Mouse (Mus musculus): ENCODE measurements at regions not wholly inside any gene's neighbourhood (a gene's known extent, or its start where the extent isn't known, plus 50 kb on each side); places are given as distances from the start of the nearest gene placed in this dataset.
"Not testable (repeated sequence)": the region's sequence is repeated elsewhere in the genome, so short reads cannot be mapped to it uniquely, and the experiment has no call there.

DNA sequence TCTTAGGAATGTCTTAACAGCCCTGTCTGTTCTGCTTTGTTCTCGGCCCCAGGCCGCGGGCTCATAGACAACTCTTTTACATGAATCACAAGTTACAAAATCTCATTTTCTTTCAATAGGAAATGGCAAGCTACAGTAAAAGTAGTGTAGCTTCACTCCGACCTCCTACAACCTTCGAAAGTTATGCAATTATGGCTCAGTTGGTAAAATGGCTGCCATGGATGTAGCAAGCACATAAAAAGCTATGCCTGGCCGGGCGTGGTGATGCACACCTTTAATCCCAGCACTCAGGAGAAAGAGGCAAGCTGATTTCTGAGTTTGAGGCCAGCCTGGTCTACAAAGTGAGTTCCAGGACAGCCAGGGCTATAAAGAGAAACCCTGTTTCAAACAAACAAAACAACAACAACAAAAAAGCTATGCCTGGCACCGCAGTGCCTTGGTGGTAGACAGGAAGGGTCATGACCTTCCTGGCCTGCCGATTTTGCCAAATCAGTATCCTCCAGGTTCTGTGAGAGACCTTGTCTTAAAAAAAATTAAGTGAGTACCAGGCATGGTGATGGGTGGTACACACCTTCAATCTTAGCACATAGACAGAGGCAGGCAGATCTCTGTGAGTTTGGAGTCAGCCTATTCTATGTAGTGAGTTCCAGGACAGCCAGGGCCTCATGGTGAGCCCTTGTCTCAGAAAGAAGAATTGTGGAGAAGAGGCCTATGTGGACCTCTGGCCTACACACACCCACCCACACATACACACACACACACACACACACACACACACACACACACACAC is 71.8 kb upstream of the Cpsf6 start:
- TF ChIP-seq CTCF (IDR thresholded peaks at IDR 0.05; ENCODE audit: control insufficient read depth, insufficient read depth, insufficient replicate concordance, low read depth, low read length) (no peak), POLR2A (IDR thresholded peaks at IDR 0.05; ENCODE audit: control insufficient read depth, low read depth, low read length) (no peak)

GRCm38 (mm10) chr10:117450631-117451030 is 70.8 kb upstream of the Cpsf6 start:
- Histone ChIP-seq H3K36me3 (ENCODE audit: control insufficient read depth, insufficient read depth, low read length) (no peaks in the 10 kb centered on the region), H3K4me1 (ENCODE audit: control insufficient read depth, insufficient read depth, low read length) (peaks cover 5% of the 10 kb centered on the region; the same call in 1 of the 2 replicates), H3K27ac (ENCODE audit: control insufficient read depth, insufficient read depth, low read depth, low read length) (no peak overlapping the region), H3K4me3 (ENCODE audit: control insufficient read depth, low read depth, low read length) (no peak overlapping the region), H3K27me3 (ENCODE audit: control insufficient read depth, insufficient read depth, low read length) (no peaks in the 10 kb centered on the region)
- TF ChIP-seq CTCF (IDR thresholded peaks at IDR 0.05; ENCODE audit: control insufficient read depth, insufficient read depth, insufficient replicate concordance, low read depth, low read length) (no peak), POLR2A (IDR thresholded peaks at IDR 0.05; ENCODE audit: control insufficient read depth, low read depth, low read length) (no peak)

More for the DNA sequence above, 71.8 kb upstream of the Cpsf6 start:
- no peaks in the 10 kb centered on the region for H3K27me3 ChIP-seq (ENCODE audit: control insufficient read depth, insufficient read depth, low read length)
- no peaks in the 10 kb centered on the region for H3K36me3 ChIP-seq (ENCODE audit: control insufficient read depth, insufficient read depth, low read length)
- no peak overlapping the region for H3K27ac ChIP-seq (ENCODE audit: control insufficient read depth, insufficient read depth, low read depth, low read length)
- peaks cover 10% of the 10 kb centered on the region; the same call in 1 of the 2 replicates for H3K4me1 ChIP-seq (ENCODE audit: control insufficient read depth, insufficient read depth, low read length)
- no peak overlapping the region for H3K4me3 ChIP-seq (ENCODE audit: control insufficient read depth, low read depth, low read length)

GRCm38 (mm10) chr10:117450240-117450569 is 70.4 kb upstream of the Cpsf6 start:
- TF ChIP-seq POLR2A (IDR thresholded peaks at IDR 0.05; ENCODE audit: control insufficient read depth, low read depth, low read length) (no peak), CTCF (IDR thresholded peaks at IDR 0.05; ENCODE audit: control insufficient read depth, insufficient read depth, insufficient replicate concordance, low read depth, low read length) (no peak)
- H3K27ac ChIP-seq (ENCODE audit: control insufficient read depth, insufficient read depth, low read depth, low read length) = no peak overlapping the region
- H3K4me1 ChIP-seq (ENCODE audit: control insufficient read depth, insufficient read depth, low read length) = peaks cover 5% of the 10 kb centered on the region; the same call in 1 of the 2 replicates
- no peaks in the 10 kb centered on the region for H3K27me3 ChIP-seq (ENCODE audit: control insufficient read depth, insufficient read depth, low read length)
- H3K36me3 ChIP-seq (ENCODE audit: control insufficient read depth, insufficient read depth, low read length) = no peaks in the 10 kb centered on the region
- no peak overlapping the region for H3K4me3 ChIP-seq (ENCODE audit: control insufficient read depth, low read depth, low read length)

DNA sequence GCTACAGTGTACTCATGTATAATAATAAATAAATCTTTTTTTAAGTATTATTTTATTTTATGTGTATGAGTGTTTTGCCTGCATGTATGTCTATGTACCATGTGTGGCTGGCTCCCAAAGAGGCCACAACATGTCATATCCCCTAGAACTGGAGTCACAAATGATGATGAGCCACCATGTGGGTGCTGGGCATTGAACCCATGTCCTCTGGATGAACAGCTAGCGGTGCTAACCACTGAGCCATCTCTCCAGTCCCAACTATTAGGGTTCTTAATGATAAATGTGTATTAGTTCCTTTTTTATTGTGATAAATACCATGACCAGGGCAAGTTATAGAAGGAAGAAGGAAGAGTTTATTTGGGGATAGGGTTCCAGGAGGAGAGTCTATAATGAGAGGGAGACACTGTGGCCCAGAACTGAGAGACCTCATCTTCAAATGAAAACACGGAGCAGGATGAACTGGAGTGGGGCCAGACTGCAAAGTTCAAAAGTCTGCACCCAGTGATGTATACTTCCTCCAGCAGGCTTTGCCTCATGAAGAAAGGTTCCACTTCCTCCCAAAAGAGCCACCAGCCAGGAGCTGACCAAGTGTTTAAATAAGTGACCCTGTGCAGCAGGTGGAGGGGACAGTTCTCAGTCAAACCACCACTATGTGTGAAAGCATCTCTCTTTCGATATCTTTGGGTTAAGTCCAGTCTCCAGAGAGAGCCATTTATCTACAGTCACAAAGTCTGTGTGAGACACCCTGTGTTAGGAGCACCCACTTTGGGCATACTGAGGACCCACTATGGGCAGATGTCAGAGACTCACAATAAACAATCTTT is 69.8 kb upstream of the Cpsf6 start:
- Histone ChIP-seq H3K27me3 (ENCODE audit: control insufficient read depth, insufficient read depth, low read length) (no peaks in the 10 kb centered on the region), H3K4me3 (ENCODE audit: control insufficient read depth, low read depth, low read length) (no peak overlapping the region), H3K4me1 (ENCODE audit: control insufficient read depth, insufficient read depth, low read length) (peaks cover 5% of the 10 kb centered on the region; the same call in 1 of the 2 replicates), H3K27ac (ENCODE audit: control insufficient read depth, insufficient read depth, low read depth, low read length) (no peak overlapping the region), H3K36me3 (ENCODE audit: control insufficient read depth, insufficient read depth, low read length) (no peaks in the 10 kb centered on the region)
- TF ChIP-seq CTCF (IDR thresholded peaks at IDR 0.05; ENCODE audit: control insufficient read depth, insufficient read depth, insufficient replicate concordance, low read depth, low read length) (no peak), POLR2A (IDR thresholded peaks at IDR 0.05; ENCODE audit: control insufficient read depth, low read depth, low read length) (no peak)

GRCm38 (mm10) chr10:117448783-117449182 is 69.0 kb upstream of the Cpsf6 start:
- H3K27ac ChIP-seq (ENCODE audit: control insufficient read depth, insufficient read depth, low read depth, low read length); H3K36me3 ChIP-seq (ENCODE audit: control insufficient read depth, insufficient read depth, low read length); H3K27me3 ChIP-seq (ENCODE audit: control insufficient read depth, insufficient read depth, low read length); H3K4me3 ChIP-seq (ENCODE audit: control insufficient read depth, low read depth, low read length); H3K4me1 ChIP-seq (ENCODE audit: control insufficient read depth, insufficient read depth, low read length): not testable (repeated sequence)

DNA sequence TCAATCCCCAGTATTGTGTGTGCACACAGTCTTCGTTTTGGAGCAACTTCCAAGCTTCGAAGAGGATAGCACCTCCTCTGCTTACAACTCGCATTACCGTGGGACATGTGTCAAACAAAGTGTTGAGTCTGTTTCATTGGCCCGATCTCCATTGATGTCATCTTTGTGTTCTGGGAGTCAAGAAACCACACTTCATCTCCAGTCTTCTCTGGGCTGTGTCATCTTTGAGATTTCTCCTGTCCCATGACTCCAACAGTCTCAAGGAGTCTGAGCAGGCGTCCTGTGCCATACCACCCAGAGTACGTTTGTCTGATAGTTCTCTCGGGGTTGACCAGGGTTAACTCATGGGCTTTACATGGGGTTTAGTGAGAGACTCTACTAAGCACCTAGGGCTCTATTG is 67.8 kb upstream of the Cpsf6 start:
- Histone ChIP-seq H3K36me3 (ENCODE audit: control insufficient read depth, insufficient read depth, low read length) (no peaks in the 10 kb centered on the region), H3K4me1 (ENCODE audit: control insufficient read depth, insufficient read depth, low read length) (peaks cover 5% of the 10 kb centered on the region; the same call in 1 of the 2 replicates), H3K4me3 (ENCODE audit: control insufficient read depth, low read depth, low read length) (peak overlapping the region; percentile 10), H3K27me3 (ENCODE audit: control insufficient read depth, insufficient read depth, low read length) (no peaks in the 10 kb centered on the region), H3K27ac (ENCODE audit: control insufficient read depth, insufficient read depth, low read depth, low read length) (no peak overlapping the region)
- no peak for TF ChIP-seq CTCF (IDR thresholded peaks at IDR 0.05; ENCODE audit: control insufficient read depth, insufficient read depth, insufficient replicate concordance, low read depth, low read length)
- no peak for TF ChIP-seq POLR2A (IDR thresholded peaks at IDR 0.05; ENCODE audit: control insufficient read depth, low read depth, low read length)

DNA sequence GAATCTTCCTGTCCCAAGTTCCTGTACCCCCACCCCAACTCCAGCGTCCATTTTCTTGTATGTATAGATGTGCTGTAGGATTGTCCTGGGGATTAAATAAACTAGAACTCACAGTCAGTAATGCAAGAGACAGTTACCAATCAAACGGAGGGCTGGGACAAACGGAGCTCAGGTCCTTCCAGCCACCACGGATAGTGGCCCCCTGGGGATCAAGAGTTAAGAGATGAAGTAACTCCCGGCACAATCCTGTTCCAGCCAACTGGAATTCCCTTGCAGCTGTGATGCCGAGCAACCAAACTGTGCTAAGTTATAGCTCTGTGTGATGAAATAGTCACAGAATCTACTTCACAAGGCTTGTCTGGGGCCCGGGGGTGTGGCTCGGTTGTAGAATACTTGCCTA is 67.4 kb upstream of the Cpsf6 start:
- Histone ChIP-seq H3K4me1 (ENCODE audit: control insufficient read depth, insufficient read depth, low read length) (peaks cover 7% of the 10 kb centered on the region), H3K27ac (ENCODE audit: control insufficient read depth, insufficient read depth, low read depth, low read length) (no peak overlapping the region), H3K4me3 (ENCODE audit: control insufficient read depth, low read depth, low read length) (peak overlapping the region; percentile 53), H3K27me3 (ENCODE audit: control insufficient read depth, insufficient read depth, low read length) (no peaks in the 10 kb centered on the region), H3K36me3 (ENCODE audit: control insufficient read depth, insufficient read depth, low read length) (no peaks in the 10 kb centered on the region)
- TF ChIP-seq POLR2A (IDR thresholded peaks at IDR 0.05; ENCODE audit: control insufficient read depth, low read depth, low read length) (no peak), CTCF (IDR thresholded peaks at IDR 0.05; ENCODE audit: control insufficient read depth, insufficient read depth, insufficient replicate concordance, low read depth, low read length) (no peak)

Measured in testis, adult 2 months (tissue).